Mouse (Mus musculus): Measurements from ENCODE around the gene Mnat1.

DNA sequence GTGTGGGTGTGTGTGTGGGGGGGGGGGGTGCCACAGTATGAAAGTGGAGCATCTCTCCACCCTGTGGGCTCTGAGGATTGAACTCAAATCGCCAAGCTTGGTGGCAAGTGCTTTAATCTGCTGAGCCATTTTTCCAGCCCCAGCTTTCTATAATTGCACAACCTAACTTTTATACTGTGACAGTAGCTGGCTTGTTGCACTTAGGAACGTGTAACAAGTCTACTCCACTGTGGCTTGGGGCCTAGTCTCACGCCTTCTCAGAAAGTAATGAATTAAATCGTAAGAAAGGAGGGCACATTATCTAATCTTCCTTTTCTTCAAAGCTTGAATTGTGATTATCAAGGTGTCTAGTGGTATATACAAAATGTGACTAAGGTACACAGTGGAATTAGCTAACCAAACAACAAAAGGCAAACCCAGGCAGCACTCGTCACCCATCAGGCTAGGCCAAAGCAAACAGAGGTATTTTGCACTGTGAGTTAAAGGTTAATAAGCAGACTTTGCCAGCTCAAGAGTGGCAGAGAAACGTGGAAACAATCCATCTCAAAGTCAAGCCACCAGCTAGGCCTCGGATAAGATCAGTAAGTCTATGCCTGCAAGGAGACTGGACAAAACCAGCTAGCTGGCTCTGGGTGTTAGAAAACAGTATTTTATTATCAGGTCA lies 32.7 kb upstream of the Mnat1 start:
- no peak for TF ChIP-seq GABPA (IDR thresholded peaks at IDR 0.05; ENCODE audit: insufficient replicate concordance, low read depth, low read length)
- TF ChIP-seq POLR2A (IDR thresholded peaks at IDR 0.05; ENCODE audit: low read depth, low read length), result no peak
- no peak for TF ChIP-seq MAZ (IDR thresholded peaks at IDR 0.05; ENCODE audit: low read depth, low read length)
- no peak for TF ChIP-seq SMC3 (IDR thresholded peaks at IDR 0.05; ENCODE audit: low read depth, low read length)
- no peak for TF ChIP-seq POLR2AphosphoS2 (IDR thresholded peaks at IDR 0.05; ENCODE audit: low read depth, low read length)
- TF ChIP-seq NRF1 (IDR thresholded peaks at IDR 0.05; ENCODE audit: low read depth, low read length), result no peak
- no peak for TF ChIP-seq CTCF (conservative IDR thresholded peaks at IDR 0.05 in 1 of 2, IDR thresholded peaks at IDR 0.05 in 1 of 2; ENCODE audit: low read depth in 2 of 2, low read length in 2 of 2)
- TF ChIP-seq MEF2A (IDR thresholded peaks at IDR 0.05; ENCODE audit: borderline replicate concordance, low read depth, low read length), result no peak
- no peak for TF ChIP-seq ETS1 (conservative IDR thresholded peaks at IDR 0.05; ENCODE audit: low read depth, low read length)
- no peak for TF ChIP-seq EP300 (IDR thresholded peaks at IDR 0.05; ENCODE audit: low read length)
- TF ChIP-seq CHD1 (IDR thresholded peaks at IDR 0.05; ENCODE audit: low read depth, low read length), result no peak
